Mouse (Mus musculus): ENCODE results near the gene Zfp668. TPM values are rescaled to one million over a fixed set of nuclear protein-coding genes. Genes with fewer than 3 reads are reported as not detected.
"Not testable (repeated sequence)": the region's sequence is repeated elsewhere in the genome, so short reads cannot be mapped to it uniquely, and the experiment has no call there.

The Zfp668 gene
- polyA plus RNA-seq, 1 experiment from 2014 or later, result 34.7 TPM

GRCm38 (mm10) chr7:127907939-127908338 lies 31.3 kb upstream of the Zfp668 start:
- no peak overlapping the region for H3K4me2 ChIP-seq (replicated peaks)
- ATAC-seq (ENCODE audit: low FRiP score, low read depth), result no peak
- H3K9me3 ChIP-seq, result no peaks in the 10 kb centered on the region
- H3K36me3 ChIP-seq, result peaks cover 45% of the 10 kb centered on the region
- H3K27ac ChIP-seq, result no peak overlapping the region
- WGBS, result 95% methylated on average over 12 of the region's 12 CpGs
- no peak overlapping the region for H3K4me3 ChIP-seq
- H3K27me3 ChIP-seq (replicated peaks), result no peaks in the 10 kb centered on the region
- H3K4me1 ChIP-seq, result peaks cover 9% of the 10 kb centered on the region
- H3K9ac ChIP-seq, result no peak overlapping the region

- 8% methylated on average over 38 of the region's 38 CpGs for WGBS
- H3K4me1 ChIP-seq, result peaks cover 8% of the 10 kb centered on the region
- peak within 1 kb of the TSS; percentile 74 for H3K9ac ChIP-seq
- H3K9me3 ChIP-seq, result no peaks in the 10 kb centered on the region
- H3K27ac ChIP-seq, result no peak within 1 kb of the TSS; the same call in 1 of the 2 replicates
- ATAC-seq (ENCODE audit: low FRiP score, low read depth), result peak; percentile 87
- H3K4me3 ChIP-seq, result peak within 1 kb of the TSS; percentile 64
- H3K27me3 ChIP-seq (replicated peaks), result no peaks in the 10 kb centered on the region
- peaks cover 40% of the 10 kb centered on the region for H3K36me3 ChIP-seq
- peak within 1 kb of the TSS; percentile 84 for H3K4me2 ChIP-seq (replicated peaks)
Measured at GRCm38 (mm10) chr7:127903971-127904796, 27.6 kb upstream of the Zfp668 start, which contains the start of gene Bckdk. Gene Bckdk, plus strand, starts transcription at chr7:127904082.

DNA sequence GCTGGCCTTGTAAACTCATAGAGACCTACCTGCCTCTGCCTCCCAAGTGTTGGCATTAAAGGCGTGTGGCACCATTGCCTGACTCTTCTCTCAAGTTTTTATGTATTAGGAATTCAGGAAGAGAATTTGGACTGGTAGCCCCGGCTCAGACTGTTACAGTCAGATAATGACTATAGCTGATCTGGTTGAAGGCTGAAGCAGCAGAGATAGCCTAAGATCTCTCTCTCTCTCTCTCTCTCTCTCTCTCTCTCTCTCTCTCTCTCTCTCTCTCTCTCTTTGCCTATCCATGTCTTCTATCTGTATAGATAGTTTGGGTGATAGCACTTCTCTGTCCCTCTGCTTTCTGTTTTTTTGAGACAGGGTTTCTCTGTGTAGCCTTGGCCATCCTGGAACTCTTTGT lies 25.1 kb upstream of the Zfp668 start:
- no peak overlapping the region for H3K9ac ChIP-seq
- no peak overlapping the region for H3K27ac ChIP-seq
- H3K9me3 ChIP-seq, result no peaks in the 10 kb centered on the region
- WGBS, result 86% methylated on average over 2 of the region's 2 CpGs
- no peaks in the 10 kb centered on the region for H3K27me3 ChIP-seq (replicated peaks)
- peaks cover 16% of the 10 kb centered on the region for H3K36me3 ChIP-seq
- ATAC-seq (ENCODE audit: low FRiP score, low read depth), result no peak
- no peak overlapping the region for H3K4me2 ChIP-seq (replicated peaks)
- peaks cover 8% of the 10 kb centered on the region for H3K4me1 ChIP-seq
- H3K4me3 ChIP-seq, result no peak overlapping the region

DNA sequence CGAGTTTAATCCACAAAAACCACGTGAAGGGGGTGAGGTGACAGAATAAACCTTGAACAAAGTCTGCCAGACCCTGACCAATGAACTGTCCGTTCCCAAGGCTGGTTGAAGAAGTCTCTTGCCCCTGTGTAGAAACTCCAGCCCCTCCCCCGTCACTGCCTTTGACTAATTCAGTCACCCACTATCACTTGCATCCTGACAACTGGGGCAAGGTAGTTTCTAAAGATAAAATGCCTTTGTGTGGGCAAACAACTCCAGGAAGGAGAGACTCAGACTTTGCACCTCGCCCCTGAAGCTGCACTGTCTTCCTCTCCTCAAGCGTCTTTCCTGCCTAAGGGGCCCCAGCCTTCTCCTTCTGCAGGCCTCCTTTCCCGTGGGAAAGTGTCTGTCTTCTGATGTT lies 23.4 kb upstream of the Zfp668 start:
- no peaks in the 10 kb centered on the region for H3K36me3 ChIP-seq
- ATAC-seq (ENCODE audit: low FRiP score, low read depth), result no peak
- 53% methylated on average over 7 of the region's 7 CpGs for WGBS
- H3K27ac ChIP-seq, result no peak overlapping the region
- peaks cover 9% of the 10 kb centered on the region for H3K4me1 ChIP-seq
- no peak overlapping the region for H3K4me3 ChIP-seq
- H3K4me2 ChIP-seq (replicated peaks), result no peak overlapping the region
- H3K9ac ChIP-seq, result no peak overlapping the region
- no peaks in the 10 kb centered on the region for H3K27me3 ChIP-seq (replicated peaks)
- no peaks in the 10 kb centered on the region for H3K9me3 ChIP-seq

DNA sequence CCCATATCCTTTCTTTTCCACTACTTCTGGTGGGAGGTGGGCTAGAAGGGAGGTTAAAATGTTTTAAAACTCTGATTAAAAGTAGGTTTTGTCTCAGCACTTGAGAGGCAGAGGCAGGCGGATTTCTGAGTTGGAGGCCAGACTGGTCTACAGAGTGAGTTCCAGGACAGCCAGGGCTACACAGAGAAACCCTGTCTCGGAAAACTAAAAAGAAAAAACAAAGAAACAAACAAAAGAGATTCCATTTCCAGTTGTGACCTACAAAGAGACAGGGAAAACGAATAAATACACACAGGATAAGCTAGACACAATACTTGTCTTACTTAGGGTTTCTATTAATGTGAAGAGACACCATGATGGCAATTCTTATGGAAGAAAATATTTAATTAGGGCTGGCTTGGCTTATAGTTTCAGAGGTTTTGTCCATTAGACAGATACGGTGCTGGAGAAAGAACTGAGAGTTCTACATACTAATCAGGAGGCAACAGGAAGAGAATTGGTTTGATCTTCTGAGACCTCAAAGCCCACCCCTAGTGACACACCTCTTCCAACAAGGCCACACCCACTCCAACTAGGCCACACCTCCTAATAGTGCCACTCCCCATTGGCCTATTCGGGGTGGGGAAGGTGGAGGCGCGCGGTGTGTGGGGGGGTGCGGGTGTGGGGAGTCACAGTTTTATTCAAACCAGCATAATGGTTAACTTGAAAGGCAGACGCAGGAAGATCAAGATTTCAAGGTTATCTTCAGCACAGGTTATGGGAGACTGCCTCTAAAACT lies 21.7 kb upstream of the Zfp668 start:
- H3K27ac ChIP-seq, result no peak overlapping the region
- H3K27me3 ChIP-seq (replicated peaks), result no peaks in the 10 kb centered on the region
- no peak for ATAC-seq (ENCODE audit: low FRiP score, low read depth)

DNA sequence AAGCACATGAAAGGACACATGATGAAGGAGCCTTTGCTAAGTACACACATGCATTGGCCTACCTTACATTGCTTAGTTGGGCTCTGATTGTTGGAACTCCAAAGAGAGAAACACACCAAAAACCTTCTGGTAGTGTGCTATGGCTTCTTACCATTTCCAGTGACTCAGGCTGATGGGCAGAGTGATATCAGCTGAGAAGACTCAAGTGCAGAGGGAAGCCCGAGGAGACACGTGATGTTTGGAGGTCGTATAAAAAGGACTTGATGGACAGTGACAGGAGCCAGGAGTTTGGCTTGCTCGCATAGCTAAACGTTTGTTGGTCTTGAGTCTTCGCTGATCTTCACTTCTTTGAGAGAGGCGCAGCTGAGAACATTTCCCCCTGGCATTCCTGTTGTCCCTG lies 20.9 kb upstream of the Zfp668 start:
- no peak overlapping the region for H3K4me2 ChIP-seq (replicated peaks)
- WGBS, result 91% methylated on average over 7 of the region's 7 CpGs
- ATAC-seq (ENCODE audit: low FRiP score, low read depth), result no peak
- H3K9ac ChIP-seq, result no peak overlapping the region
- no peaks in the 10 kb centered on the region for H3K27me3 ChIP-seq (replicated peaks)
- H3K9me3 ChIP-seq, result no peaks in the 10 kb centered on the region
- H3K36me3 ChIP-seq, result peaks cover 9% of the 10 kb centered on the region; the same call in 1 of the 2 replicates
- peaks cover 12% of the 10 kb centered on the region for H3K4me1 ChIP-seq
- no peak overlapping the region for H3K4me3 ChIP-seq
- H3K27ac ChIP-seq, result no peak overlapping the region

More for the DNA sequence above, 21.7 kb upstream of the Zfp668 start:
- H3K36me3 ChIP-seq, result 0 out of 2 replicates have a peak, but pooled peaks cover under 1% of the 10 kb centered on the region
- 45% methylated on average over 10 of the region's 10 CpGs for WGBS
- no peaks in the 10 kb centered on the region for H3K9me3 ChIP-seq
- H3K4me1 ChIP-seq, result peaks cover 12% of the 10 kb centered on the region
- H3K4me2 ChIP-seq (replicated peaks), result no peak overlapping the region
- H3K4me3 ChIP-seq, result no peak overlapping the region
- H3K9ac ChIP-seq, result no peak overlapping the region

DNA sequence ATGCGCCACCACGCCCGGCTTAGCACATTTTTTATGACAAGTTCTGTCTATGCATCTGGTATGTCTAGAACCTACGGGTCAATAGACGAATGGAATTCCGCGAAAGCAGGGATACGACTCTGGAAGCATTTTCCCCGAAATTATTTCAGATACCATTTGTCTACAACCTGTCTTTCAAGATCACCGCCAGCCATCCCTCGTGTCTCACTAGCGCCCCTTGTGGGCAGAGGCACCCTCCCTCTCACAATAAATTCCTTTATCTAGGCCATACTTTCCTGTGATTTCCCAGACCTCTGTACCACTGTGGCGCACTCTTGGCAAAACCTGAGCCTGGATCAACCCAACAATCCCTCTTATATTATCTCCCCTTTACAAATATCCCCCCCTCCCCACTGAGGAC lies 19.8 kb upstream of the Zfp668 start:
- Histone ChIP-seq H3K27me3 (replicated peaks) (no peaks in the 10 kb centered on the region), H3K4me2 (replicated peaks) (no peak overlapping the region), H3K9me3 (no peaks in the 10 kb centered on the region), H3K9ac (no peak overlapping the region), H3K4me1 (peaks cover 12% of the 10 kb centered on the region), H3K4me3 (no peak overlapping the region), H3K36me3 (peaks cover 14% of the 10 kb centered on the region; the same call in 1 of the 2 replicates), H3K27ac (no peak overlapping the region)
- ATAC-seq (ENCODE audit: low FRiP score, low read depth), result no peak
- 60% methylated on average over 13 of the region's 13 CpGs for WGBS

DNA sequence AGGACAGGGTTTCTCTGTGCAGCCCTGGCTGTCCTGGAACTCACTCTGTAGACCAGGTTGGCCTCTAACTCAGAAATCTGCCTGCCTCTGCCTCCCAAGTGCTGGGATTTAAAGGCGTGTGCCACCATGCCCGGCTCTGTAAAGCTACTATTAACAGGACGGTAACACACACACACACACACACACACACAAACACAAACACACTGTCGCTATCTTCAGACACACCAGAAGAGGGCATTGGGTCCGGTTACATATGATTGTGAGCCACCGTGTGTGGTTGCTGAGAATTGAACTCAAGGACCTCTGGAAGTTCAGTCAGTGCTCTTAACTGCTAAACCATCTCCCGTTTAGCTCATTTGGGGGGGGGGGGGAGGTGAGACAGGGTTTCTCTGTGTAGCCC lies 19.3 kb upstream of the Zfp668 start:
- H3K9me3 ChIP-seq; H3K27me3 ChIP-seq (replicated peaks); H3K9ac ChIP-seq; H3K27ac ChIP-seq: not testable (repeated sequence)
- Histone ChIP-seq H3K4me1 (peaks cover 12% of the 10 kb centered on the region), H3K36me3 (peaks cover 15% of the 10 kb centered on the region; the same call in 1 of the 2 replicates), H3K4me3 (peak overlapping the region; percentile 56; the same call in 1 of the 2 replicates), H3K4me2 (replicated peaks) (peak overlapping the region; percentile 72)
- 66% methylated on average over 7 of the region's 7 CpGs for WGBS
- ATAC-seq (ENCODE audit: low FRiP score, low read depth), result peak; percentile 48; the same call in 1 of the 2 replicates

GRCm38 (mm10) chr7:127895442-127895841 lies 18.8 kb upstream of the Zfp668 start, which contains the start of the genes Gm21974 and Vkorc1:
Gene Gm21974, minus strand, starts transcription at chr7:127895454.
Gene Vkorc1, minus strand, starts transcription at chr7:127895617.
- Histone ChIP-seq H3K4me2 (replicated peaks) (peak within 1 kb of the TSS; percentile 72), H3K4me1 (peaks cover 12% of the 10 kb centered on the region), H3K9me3 (no peaks in the 10 kb centered on the region), H3K36me3 (peaks cover 20% of the 10 kb centered on the region; the same call in 1 of the 2 replicates), H3K27me3 (replicated peaks) (no peaks in the 10 kb centered on the region), H3K4me3 (peak within 1 kb of the TSS; percentile 56), H3K27ac (peak within 1 kb of the TSS; percentile 16; the same call in 1 of the 2 replicates), H3K9ac (peak within 1 kb of the TSS; percentile 61)
- ATAC-seq (ENCODE audit: low FRiP score, low read depth), result peak; percentile 96
- under 1% methylated on average over 26 of the region's 26 CpGs for WGBS

GRCm38 (mm10) chr7:127894480-127894879 lies 17.9 kb upstream of the Zfp668 start:
- Histone ChIP-seq H3K4me3 (no peak overlapping the region), H3K36me3 (peaks cover 28% of the 10 kb centered on the region), H3K4me1 (peaks cover 12% of the 10 kb centered on the region), H3K27ac (no peak overlapping the region), H3K9me3 (no peaks in the 10 kb centered on the region), H3K4me2 (replicated peaks) (peak overlapping the region; percentile 72), H3K9ac (no peak overlapping the region), H3K27me3 (replicated peaks) (no peaks in the 10 kb centered on the region)
- no peak for ATAC-seq (ENCODE audit: low FRiP score, low read depth)
- 86% methylated on average over 5 of the region's 5 CpGs for WGBS

- Histone ChIP-seq H3K36me3 (peaks cover 65% of the 10 kb centered on the region), H3K4me2 (replicated peaks) (no peak within 1 kb of the TSS), H3K27ac (0 out of 2 replicates have a peak within 1 kb of the TSS, but pooled peaks have one; percentile 20), H3K4me3 (no peak within 1 kb of the TSS), H3K4me1 (peaks cover 12% of the 10 kb centered on the region), H3K9ac (no peak within 1 kb of the TSS), H3K9me3 (no peaks in the 10 kb centered on the region), H3K27me3 (replicated peaks) (no peaks in the 10 kb centered on the region)
- ATAC-seq (ENCODE audit: low FRiP score, low read depth), result no peak
- 39% methylated on average over 4 of the region's 4 CpGs for WGBS
Measured at GRCm38 (mm10) chr7:127890798-127891197, 14.2 kb upstream of the Zfp668 start, which contains the start of gene Prss53. Gene Prss53, minus strand, starts transcription at chr7:127890970.

DNA sequence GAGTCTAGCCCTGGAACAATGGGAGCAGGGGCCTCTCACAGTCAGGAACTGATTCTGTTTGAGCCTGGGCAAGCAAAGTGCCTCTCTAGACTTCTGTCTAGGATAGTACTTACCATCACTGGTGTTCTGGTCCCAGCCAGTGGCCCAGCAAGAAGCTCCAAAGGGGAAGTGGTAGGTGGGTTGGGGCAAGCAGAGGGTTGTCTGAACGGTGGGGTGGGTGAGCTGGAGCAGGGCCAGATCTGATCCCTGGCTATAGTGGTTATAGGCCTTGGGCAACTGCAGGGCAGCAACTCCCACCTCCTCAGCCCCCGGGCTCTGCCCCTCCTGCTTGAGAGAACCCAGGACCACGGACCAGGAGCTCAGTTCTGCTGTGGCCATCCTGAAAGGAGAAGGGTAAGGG lies 12.2 kb upstream of the Zfp668 start:
- no peak for ATAC-seq (ENCODE audit: low FRiP score, low read depth)
- H3K27me3 ChIP-seq (replicated peaks), result no peaks in the 10 kb centered on the region
- WGBS, result 86% methylated on average over 3 of the region's 3 CpGs

More for the DNA sequence above, 12.2 kb upstream of the Zfp668 start:
- Histone ChIP-seq H3K4me1 (peaks cover 11% of the 10 kb centered on the region; the same call in 1 of the 2 replicates), H3K4me2 (replicated peaks) (no peak overlapping the region), H3K36me3 (peaks cover 83% of the 10 kb centered on the region), H3K4me3 (no peak overlapping the region), H3K9ac (no peak overlapping the region), H3K9me3 (no peaks in the 10 kb centered on the region), H3K27ac (no peak overlapping the region)
